Mouse (Mus musculus) forebrain, embryonic 14.5 days (tissue): ENCODE results near the gene Fmnl1. TPM values are rescaled to one million over a fixed set of nuclear protein-coding genes. Genes with fewer than 3 reads are reported as not detected.

Experiments
- ATAC-seq: fragments of 200-750 bp; cut with Nextera tagmentation; 2 replicates; pipeline ENCODE4 v1.8.0; 2017; ENCODE audit warnings: mild to moderate bottlenecking, moderate library complexity
- DNase-seq: peaks from one replicate; pipeline ENCODE4 v3.0.0-alpha.2; 2015; ENCODE audit warnings: low spot score
- H3K27ac ChIP-seq: fragments of 300-500 bp; sonication (generic); 2 replicates; pipeline ENCODE4 v1.5.1; 2014; ENCODE audit warnings: low read depth, mild to moderate bottlenecking, control low read depth, low read length, moderate library complexity
- H3K27me3 ChIP-seq: fragments of 300-500 bp; sonication (generic); replicated peaks from 2 replicates; pipeline ENCODE4 v1.6.1; 2014; ENCODE audit warnings: low read length, control low read depth, mixed read lengths; ENCODE audit not compliant: control insufficient read depth, insufficient read depth
- H3K36me3 ChIP-seq: fragments of 300-500 bp; sonication (generic); 2 replicates; pipeline ENCODE4 v1.6.1; 2014; ENCODE audit warnings: low read length, control low read depth; ENCODE audit not compliant: control insufficient read depth, insufficient read depth
- H3K4me1 ChIP-seq: fragments of 300-500 bp; sonication (generic); 2 replicates; pipeline ENCODE4 v1.6.1; 2014; ENCODE audit warnings: antibody characterized with exemption, low read length, control low read depth; ENCODE audit not compliant: control insufficient read depth, insufficient read depth
- H3K4me2 ChIP-seq: fragments of 300-500 bp; sonication (generic); 2 replicates; pipeline ENCODE4 v1.6.1; 2014; ENCODE audit warnings: mild to moderate bottlenecking, control low read depth, low read length
- H3K4me3 ChIP-seq: fragments of 300-500 bp; sonication (generic); 2 replicates; pipeline ENCODE4 v1.5.1; 2014; ENCODE audit warnings: low read depth, low read length, control low read depth
- H3K9ac ChIP-seq: fragments of 300-500 bp; sonication (generic); 2 replicates; pipeline ENCODE4 v1.6.1; 2014; ENCODE audit warnings: mild to moderate bottlenecking, low read length, control low read depth, moderate library complexity
- H3K9me3 ChIP-seq: fragments of 300-500 bp; sonication (generic); replicated peaks from 2 replicates; pipeline ENCODE4 v1.6.1; 2016; ENCODE audit warnings: low read length, control low read depth, mixed read lengths; ENCODE audit not compliant: control insufficient read depth
- WGBS: fragments of 180-500 bp; shearing (Covaris S2); extraction: QIAGEN DNeasy Blood & Tissue Kit; methylation state at CpG from one replicate; pipeline ENCODE4 v1.1.7; 2014; 5-methylcytosine and 5-hydroxymethylcytosine counted together
- polyA plus RNA-seq: library from polyadenylated mRNA; unstranded; fragments of >200 nt; fragmentation: Nextera tagmentation; extraction: Ambion mirVana; gene quantifications from 2 replicates; pipeline ENCODE4 v1.2.1, GENCODE M21; 2014

The Fmnl1 gene
- polyA plus RNA-seq, 1 experiment from 2014 or later: 1.2 TPM

DNA sequence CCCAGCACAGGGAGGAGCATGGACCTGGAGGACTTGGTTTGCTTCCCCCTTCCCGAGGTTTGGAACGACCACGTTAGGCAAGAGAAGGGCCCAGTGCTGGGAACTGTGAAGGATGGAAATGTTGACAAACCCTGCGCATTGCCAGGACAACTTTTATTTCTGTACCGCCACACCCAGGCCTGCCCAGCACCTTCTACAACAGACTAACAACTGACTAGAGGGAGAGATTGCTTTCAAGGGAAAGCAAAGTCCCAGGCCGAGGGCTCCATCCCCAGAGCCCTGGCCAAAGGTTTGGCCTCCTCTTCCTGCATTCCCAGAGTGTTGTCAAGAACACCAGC lies 30.2 kb upstream of the Fmnl1 start:
- no peak overlapping the region for H3K4me3 ChIP-seq
- no peak overlapping the region for H3K4me2 ChIP-seq
- DNase-seq (no peak), ATAC-seq (no peak)
- peaks cover 13% of the 10 kb centered on the region; the same call in 1 of the 2 replicates for H3K36me3 ChIP-seq
- H3K27ac ChIP-seq: no peak overlapping the region
- 60% methylated on average over 6 of the region's 6 CpGs for WGBS
- no peak overlapping the region for H3K9ac ChIP-seq
- no peaks in the 10 kb centered on the region for H3K9me3 ChIP-seq
- peaks cover 9% of the 10 kb centered on the region for H3K4me1 ChIP-seq
- H3K27me3 ChIP-seq: no peaks in the 10 kb centered on the region

DNA sequence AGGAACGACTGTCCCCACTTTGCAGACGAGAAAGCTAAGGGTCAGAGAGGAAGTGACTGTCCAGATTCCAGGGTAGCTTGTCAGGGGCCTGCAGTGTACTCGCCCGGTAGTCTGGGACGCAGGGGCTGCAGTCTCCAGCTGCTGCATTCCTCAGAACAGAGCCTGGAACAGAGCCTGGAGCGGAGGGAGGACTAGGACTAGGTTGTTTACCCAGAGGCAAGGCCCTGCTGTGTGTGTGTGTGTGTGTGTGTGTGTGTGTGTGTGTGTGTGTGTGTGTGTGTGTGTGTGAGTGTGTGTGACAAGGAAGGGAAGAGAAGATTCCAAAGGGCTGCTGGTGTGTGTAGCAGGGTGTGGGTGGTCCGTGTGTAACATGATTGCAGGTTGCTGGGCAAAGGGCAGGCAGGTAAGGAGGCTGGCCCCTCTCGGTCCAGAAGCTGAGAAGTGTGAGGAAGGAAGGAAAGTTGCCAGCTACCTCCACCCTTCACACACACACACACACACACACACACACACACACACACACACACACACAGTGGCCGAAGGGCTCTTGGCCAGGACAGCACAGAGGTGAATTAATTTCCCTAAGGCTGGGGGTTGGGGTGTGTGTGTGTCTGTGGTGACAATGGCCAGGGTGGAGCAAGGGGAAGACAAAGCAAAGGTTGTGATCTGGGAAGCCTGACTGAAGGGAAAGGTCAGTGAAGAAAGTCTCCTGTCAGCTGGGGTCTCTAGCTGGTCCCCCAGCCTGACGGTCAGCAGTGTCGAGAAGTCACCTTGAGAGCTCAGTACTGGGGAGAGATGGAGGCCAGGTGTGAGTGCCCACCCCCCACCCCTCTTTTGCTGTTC lies 29.6 kb upstream of the Fmnl1 start:
- Histone ChIP-seq H3K9ac (peak overlapping the region; percentile 32; the same call in 1 of the 2 replicates), H3K9me3 (no peaks in the 10 kb centered on the region), H3K4me1 (peaks cover 9% of the 10 kb centered on the region), H3K4me2 (peak overlapping the region; percentile 51; the same call in 1 of the 2 replicates), H3K4me3 (no peak overlapping the region), H3K36me3 (peaks cover 13% of the 10 kb centered on the region; the same call in 1 of the 2 replicates), H3K27ac (peak overlapping the region; percentile 92; the same call in 1 of the 2 replicates), H3K27me3 (no peaks in the 10 kb centered on the region)
- ATAC-seq: no peak
- no peak for DNase-seq
- 43% methylated on average over 10 of the region's 11 CpGs for WGBS

GRCm38 (mm10) chr11:103141944-103142255 lies 29.0 kb upstream of the Fmnl1 start:
- Histone ChIP-seq H3K9me3 (no peaks in the 10 kb centered on the region), H3K36me3 (peaks cover 13% of the 10 kb centered on the region; the same call in 1 of the 2 replicates), H3K27ac (peak overlapping the region; percentile 92; the same call in 1 of the 2 replicates), H3K9ac (peak overlapping the region; percentile 32; the same call in 1 of the 2 replicates), H3K4me2 (peak overlapping the region; percentile 51), H3K4me3 (no peak overlapping the region), H3K27me3 (no peaks in the 10 kb centered on the region), H3K4me1 (peaks cover 9% of the 10 kb centered on the region)
- ATAC-seq (no peak), DNase-seq (no peak)
- 29% methylated on average over 1 of the region's 1 CpGs for WGBS

DNA sequence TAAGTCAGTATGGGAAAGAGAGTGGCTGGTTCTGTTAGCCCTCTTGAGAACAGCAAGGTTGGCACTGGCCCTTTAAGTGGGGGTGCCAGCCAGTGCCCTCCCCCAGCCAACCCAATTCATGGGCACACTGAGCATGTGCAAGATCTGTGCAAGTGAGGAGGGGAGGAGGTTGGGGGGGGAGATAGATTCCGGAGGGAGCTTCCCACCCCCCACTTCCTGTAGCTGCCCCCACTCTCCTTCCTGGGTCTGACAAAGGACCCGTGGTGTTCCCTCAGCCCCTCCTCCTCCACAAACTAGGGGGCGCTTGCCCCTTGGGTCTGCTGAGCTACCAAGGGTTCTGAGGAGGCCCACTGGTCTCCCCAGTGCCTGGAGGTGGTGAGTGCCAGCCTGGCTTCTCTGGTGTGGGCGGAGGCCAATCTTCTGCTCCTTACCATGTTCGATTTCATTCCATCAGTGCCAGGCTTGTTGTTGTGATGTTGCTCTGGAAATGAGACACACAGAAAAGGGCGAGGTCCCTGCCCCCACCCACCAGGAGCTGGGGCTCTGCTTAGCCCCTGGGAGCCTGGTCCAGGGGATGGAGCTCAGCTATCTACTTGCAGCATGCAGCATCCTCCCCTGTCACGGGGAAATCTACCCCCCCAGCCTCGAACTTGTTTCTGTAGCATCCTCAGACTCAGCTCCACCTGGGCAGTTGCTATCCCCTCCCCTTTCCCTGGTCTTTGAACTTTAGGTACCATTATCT lies 28.3 kb upstream of the Fmnl1 start:
- H3K4me2 ChIP-seq: peak overlapping the region; percentile 51
- no peaks in the 10 kb centered on the region for H3K27me3 ChIP-seq
- no peaks in the 10 kb centered on the region for H3K9me3 ChIP-seq
- ATAC-seq (peak; percentile 97), DNase-seq (peak; percentile 95)
- peaks cover 13% of the 10 kb centered on the region; the same call in 1 of the 2 replicates for H3K36me3 ChIP-seq
- peaks cover 9% of the 10 kb centered on the region for H3K4me1 ChIP-seq
- H3K9ac ChIP-seq: peak overlapping the region; percentile 64
- H3K27ac ChIP-seq: peak overlapping the region; percentile 92
- H3K4me3 ChIP-seq: peak overlapping the region; percentile 23
- 29% methylated on average over 8 of the region's 8 CpGs for WGBS

GRCm38 (mm10) chr11:103144309-103145285 lies 26.3 kb upstream of the Fmnl1 start:
- WGBS: 45% methylated on average over 12 of the region's 12 CpGs
- no peak for DNase-seq
- H3K27ac ChIP-seq: no peak overlapping the region

GRCm38 (mm10) chr11:103146386-103146785 lies 24.5 kb upstream of the Fmnl1 start:
- WGBS: 84% methylated on average over 4 of the region's 4 CpGs
- Histone ChIP-seq H3K4me3 (no peak overlapping the region), H3K36me3 (no peaks in the 10 kb centered on the region), H3K9me3 (no peaks in the 10 kb centered on the region), H3K9ac (no peak overlapping the region), H3K27ac (no peak overlapping the region), H3K4me2 (no peak overlapping the region), H3K4me1 (peaks cover 9% of the 10 kb centered on the region), H3K27me3 (no peaks in the 10 kb centered on the region)
- DNase-seq: no peak
- no peak for ATAC-seq

More at GRCm38 (mm10) chr11:103144309-103145285, 26.3 kb upstream of the Fmnl1 start:
- Histone ChIP-seq H3K36me3 (0 out of 2 replicates have a peak, but pooled peaks cover 6% of the 10 kb centered on the region), H3K4me3 (no peak overlapping the region), H3K4me2 (no peak overlapping the region), H3K9ac (no peak overlapping the region), H3K4me1 (peaks cover 9% of the 10 kb centered on the region), H3K27me3 (no peaks in the 10 kb centered on the region), H3K9me3 (no peaks in the 10 kb centered on the region)
- ATAC-seq: no peak

DNA sequence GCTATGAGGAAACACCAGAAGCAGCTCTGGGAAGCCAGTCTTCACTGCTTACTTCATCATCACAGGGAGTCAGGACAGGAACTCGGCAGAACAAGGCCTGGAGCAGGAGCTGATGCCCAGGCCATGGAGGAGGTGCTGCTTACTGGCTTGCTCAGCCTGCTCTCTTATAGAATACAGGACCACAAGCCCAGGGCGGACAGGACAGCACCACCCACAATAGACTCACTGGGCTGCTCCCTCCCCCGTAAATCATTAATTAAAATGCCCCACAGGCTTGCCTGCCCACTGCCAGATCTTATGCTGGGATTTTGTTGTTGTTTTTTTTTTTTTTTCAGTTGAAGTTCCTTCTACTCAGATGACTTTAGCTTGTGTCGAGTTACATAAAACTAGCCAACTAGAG lies 23.1 kb upstream of the Fmnl1 start:
- H3K27ac ChIP-seq: no peak overlapping the region
- H3K36me3 ChIP-seq: no peaks in the 10 kb centered on the region
- H3K9me3 ChIP-seq: no peaks in the 10 kb centered on the region
- no peak overlapping the region for H3K4me3 ChIP-seq
- 55% methylated on average over 4 of the region's 4 CpGs for WGBS
- no peaks in the 10 kb centered on the region for H3K27me3 ChIP-seq
- H3K9ac ChIP-seq: no peak overlapping the region
- peaks cover 4% of the 10 kb centered on the region for H3K4me1 ChIP-seq
- H3K4me2 ChIP-seq: no peak overlapping the region
- ATAC-seq (no peak), DNase-seq (no peak)

GRCm38 (mm10) chr11:103149771-103150170 lies 21.1 kb upstream of the Fmnl1 start:
- Histone ChIP-seq H3K9ac (no peak overlapping the region), H3K4me1 (no peaks in the 10 kb centered on the region), H3K27me3 (no peaks in the 10 kb centered on the region), H3K4me2 (no peak overlapping the region), H3K9me3 (no peaks in the 10 kb centered on the region), H3K4me3 (no peak overlapping the region), H3K27ac (no peak overlapping the region), H3K36me3 (no peaks in the 10 kb centered on the region)
- DNase-seq: no peak
- no peak for ATAC-seq
- WGBS: 91% methylated on average over 4 of the region's 4 CpGs
